Mouse (Mus musculus) heart, postnatal 10 days (tissue): ENCODE measurements around the gene Polr3h. TPM values are rescaled to one million over a fixed set of nuclear protein-coding genes. Genes with fewer than 3 reads are reported as not detected.

Experiments
- DNase-seq, 2 experiments: peaks; one replicate each; pipeline ENCODE4 v3.0.0; 2021
- intact Hi-C: fragments of 180-260 bp; cut with DNase I; formaldehyde crosslinking; loops from one replicate; pipeline ENCODE4 v1.15.1; 2025
- total RNA-seq, 2 experiments: library from RNA; stranded (reverse); gene quantifications; 2 replicates each; pipeline ENCODE4 v1.2.3; 2021

The Polr3h gene
- total RNA-seq, 2 experiments from 2014 or later, result 9.7 to 10.0 TPM

DNA sequence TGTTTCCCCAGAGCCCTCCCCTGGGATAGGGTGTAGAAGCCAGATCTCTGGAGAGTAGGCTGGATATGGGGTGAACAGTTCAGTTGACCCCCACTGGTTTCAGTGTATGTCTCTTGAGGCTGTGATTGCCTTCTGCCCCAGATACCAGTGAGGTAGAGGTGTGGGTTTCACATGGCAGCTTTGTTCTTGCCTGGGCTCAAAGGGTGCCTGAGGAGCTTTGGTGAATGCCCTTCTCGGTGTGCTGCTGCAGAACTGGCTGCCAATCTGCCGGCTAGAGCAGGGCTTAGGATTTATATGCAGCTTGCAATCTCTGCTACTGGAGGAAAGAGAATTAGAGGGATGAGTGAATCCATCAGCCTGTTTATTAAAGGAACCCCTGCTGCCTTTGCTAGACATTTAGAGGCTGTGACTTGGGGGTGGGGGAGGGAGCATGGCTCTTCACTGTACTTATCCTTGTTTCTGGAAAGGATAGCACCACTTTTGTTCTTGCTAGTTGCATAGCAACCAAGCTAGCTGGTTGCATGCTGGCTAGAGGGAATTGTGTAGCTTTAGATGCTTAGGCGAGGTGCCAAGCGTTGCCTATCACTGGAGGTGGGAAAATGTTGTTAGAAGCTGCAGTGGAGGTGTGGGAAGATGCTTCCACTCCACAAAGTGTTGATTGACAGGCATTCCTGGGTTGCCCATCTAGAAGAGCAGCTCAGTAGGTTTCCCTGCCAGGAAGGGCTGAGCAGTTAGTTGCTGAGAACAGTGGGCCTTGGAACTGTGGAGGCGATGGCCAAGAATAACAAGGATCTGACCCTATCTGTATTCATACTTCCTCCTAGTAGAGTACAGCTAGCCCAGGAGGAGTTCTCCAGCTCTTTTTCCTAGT is 46.3 kb downstream of the Polr3h start:
- peak; percentile 41 to 43 for DNase-seq
- intact Hi-C loops, result no loop called here

DNA sequence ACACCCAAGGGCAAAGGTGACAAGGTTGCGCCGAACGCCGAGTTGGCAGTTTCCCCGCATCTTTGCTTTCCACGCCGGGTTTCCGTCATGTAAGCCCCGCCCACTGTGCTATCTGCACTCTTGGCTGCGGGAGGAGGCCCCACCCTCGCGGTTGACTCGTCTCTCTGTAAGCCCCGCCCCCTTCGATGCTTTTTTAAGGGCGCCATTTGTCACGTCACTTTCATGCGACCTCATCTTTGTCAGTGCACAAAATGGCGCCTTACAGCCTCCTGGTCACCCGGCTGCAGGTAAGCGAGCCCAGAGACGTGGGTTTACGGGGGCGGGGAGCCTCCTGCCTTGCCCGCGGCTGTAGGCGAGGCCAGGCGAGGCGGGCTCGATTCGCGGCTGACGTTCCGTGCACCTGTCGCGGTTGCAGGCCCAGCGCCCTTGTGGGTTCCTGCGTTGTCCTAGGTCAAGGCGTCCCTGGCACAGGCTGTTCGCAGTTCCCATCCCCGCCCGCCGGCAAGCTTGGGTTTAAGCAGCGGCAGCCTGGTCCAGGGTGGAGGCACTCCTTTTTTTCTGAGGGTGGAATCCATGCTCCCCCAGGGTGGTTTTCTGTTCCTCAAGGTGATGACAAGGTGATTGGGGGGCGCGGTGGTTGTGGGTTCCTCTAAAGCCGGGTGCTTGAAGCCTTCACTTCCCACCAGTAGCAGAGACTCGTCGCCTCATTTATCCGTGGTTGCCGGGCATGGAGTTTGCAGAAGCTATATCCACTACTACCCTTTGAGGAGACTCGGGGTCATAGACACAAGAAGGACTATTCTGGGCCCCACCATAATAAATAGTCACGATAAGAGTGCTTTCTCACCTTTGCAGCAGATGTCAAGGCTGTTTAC is 53.5 kb downstream of the Polr3h start, which contains the start of gene Aco2:
Aco2 (plus strand) TSS at position 48 of the 875 bp plus-strand sequence.
- intact Hi-C loops, result loop anchor here (5.0 kb wide), 1 partner anchor 40 kb away; no protein-coding TSS in a partner anchor

DNA sequence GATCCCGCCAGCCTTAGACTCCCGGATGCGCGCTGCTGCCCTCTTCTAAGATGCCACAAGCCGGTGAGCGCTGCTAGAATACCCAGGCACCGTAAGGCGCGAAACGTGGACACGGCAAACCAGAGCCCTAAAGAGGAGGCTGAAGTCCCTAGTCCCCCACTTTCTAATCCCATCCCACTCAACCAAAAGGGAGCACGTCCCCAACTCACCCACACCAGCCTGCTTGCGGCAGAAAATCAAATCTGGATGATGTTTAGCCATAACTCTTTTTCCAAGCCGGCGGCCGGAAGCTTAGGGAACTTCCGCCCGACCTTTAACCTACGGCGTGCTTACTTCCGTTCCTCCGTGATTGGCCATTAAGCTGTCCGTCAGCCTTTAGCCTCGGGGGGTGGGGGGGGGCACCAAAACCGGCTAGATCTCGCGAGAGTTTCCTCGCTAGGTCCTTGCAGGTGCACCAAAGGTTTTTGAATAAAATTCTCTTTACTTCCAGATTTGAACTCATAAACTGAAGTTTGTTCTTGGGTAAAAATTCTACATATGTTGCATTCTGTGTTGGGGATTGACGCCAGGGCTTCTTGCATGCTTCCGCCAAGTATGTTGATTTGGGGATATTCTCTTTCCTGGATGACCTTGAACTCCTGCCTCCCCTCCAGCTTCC is 54.3 kb downstream of the Polr3h start, which contains the start of gene Phf5a:
Phf5a (minus strand) TSS at position 308 of the 658 bp plus-strand sequence.
- DNase-seq, result peak; percentile 90 to 93
- intact Hi-C loops, result loop anchor here (1.0 to 5.0 kb wide), 2 partner anchors 10 to 39 kb away; no protein-coding TSS in a partner anchor

More for the DNA sequence above, 53.5 kb downstream of the Polr3h start, which contains the start of gene Aco2:
- DNase-seq, result peak; percentile 100

DNA sequence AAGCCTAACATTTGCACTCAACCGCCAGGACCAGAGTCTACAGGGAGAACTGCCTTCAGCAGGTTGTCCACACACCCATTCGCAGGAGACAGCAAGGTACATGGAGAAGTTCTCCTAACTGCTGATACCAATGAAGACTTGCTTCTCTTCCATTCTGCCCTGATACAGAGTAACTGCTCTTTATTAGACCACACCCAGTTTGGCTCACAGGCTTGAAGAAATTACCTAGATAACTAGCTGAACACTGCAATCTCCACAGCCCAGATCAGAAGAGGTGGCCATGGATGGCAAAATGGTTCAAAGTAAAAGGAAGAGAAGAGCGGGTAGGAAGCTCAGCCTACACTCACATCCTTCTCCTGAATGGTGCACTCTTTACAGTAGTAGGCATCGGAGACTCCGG is 56.1 kb downstream of the Polr3h start:
- no peak for DNase-seq
- intact Hi-C loops, result loop anchor here (5.0 kb wide), 1 partner anchor 38 kb away; no protein-coding TSS in a partner anchor

DNA sequence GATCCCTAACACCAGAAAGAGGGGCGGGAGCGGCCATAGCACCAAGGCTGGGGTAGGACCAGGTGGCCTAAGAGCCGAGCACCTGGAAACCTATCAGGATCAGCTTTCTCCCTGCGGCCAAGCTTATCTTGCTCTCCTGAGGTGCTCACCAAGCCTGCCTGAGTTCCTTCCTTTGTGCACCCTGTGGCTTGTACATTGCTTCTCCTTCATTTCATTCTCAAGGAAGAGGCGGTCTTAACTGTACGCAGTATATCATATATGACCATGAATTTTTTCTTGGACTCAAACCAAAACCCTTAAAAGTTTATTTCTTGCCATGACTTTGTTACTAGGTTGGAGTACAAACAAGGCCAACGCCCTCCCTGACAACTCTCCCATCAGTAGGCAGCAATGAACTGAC is 61.8 kb downstream of the Polr3h start:
- intact Hi-C loops, result no loop called here
- no peak for DNase-seq

DNA sequence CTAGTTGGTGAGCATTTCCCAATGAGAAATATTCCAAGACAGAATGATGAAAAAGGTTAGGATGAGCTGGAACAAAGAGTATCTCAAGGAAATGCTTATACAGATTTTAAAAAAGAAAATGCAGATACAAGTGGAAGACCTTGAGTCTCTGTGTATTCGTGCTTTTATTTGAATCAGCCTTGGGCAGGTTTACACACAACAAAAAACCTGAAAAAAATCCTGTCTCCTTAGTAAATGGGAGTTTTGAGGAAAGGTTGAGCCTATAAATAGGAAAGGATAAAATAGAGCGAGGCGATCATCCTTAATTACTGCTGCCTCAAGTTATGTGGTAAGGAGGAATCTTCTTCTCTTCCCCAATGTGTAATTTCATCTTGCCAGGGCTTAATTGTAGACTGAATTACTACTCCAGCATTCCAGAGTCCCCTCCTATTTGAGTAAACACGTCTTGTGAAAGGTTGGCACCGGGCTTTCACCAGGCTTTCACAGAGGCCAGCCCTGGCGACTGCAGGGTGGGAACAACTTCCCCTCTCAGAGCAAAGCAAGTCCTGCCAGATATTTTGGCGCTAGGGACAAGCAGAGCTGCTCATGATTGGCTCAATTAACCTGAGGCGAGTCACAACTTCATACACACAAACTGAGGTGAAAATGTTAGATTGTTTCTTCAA is 65.4 kb downstream of the Polr3h start:
- intact Hi-C loops, result loop anchor here (1.0 kb wide), 1 partner anchor 11 kb away; the partner anchor contains the start of gene Phf5a
- DNase-seq, result peak; percentile 47 to 56

DNA sequence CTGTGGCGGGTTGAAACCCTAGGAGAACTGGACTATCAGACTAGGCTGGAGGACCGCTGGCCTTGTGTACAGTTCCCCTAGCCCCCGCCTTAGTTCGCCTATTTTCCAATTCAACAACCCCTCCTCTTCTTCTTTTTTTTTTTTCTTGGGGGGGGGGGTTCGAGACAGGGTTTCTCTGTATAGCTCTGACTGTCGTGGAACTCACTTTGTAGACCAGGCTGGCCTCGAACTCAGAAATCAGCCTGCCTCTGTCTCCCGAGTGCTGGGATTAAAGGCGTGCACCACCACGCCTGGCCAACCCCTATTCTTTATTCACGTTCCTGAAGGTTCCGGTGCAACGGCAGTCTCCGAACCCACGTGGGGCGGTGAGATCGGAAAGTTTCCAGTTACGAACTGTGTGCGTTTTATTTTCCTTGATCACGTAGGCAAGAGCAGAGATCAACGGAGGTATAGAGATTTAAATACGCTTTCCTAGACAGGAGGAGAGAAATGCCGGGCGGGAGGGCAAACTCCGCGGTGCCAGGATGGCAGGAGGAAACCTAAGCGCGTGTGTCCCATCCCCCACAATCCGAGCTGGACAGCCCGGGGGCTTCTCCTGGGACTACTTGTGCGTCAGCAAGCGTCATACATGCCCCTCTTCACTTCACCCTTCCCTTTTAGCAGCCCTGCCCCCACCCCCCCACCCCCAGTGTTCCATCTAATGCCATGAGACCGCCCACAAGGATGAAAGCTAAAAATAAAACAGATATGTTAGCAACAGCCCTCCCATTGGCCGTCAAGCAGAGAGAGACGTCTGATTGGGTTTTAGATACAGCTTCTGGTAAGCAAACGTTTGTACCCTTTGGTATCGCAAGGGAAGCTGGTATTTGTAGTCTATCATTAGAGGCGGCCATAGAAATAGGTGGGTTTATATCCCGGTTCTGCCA is 66.4 kb downstream of the Polr3h start:
- DNase-seq, result peak; percentile 94
- intact Hi-C loops, result no loop called here

DNA sequence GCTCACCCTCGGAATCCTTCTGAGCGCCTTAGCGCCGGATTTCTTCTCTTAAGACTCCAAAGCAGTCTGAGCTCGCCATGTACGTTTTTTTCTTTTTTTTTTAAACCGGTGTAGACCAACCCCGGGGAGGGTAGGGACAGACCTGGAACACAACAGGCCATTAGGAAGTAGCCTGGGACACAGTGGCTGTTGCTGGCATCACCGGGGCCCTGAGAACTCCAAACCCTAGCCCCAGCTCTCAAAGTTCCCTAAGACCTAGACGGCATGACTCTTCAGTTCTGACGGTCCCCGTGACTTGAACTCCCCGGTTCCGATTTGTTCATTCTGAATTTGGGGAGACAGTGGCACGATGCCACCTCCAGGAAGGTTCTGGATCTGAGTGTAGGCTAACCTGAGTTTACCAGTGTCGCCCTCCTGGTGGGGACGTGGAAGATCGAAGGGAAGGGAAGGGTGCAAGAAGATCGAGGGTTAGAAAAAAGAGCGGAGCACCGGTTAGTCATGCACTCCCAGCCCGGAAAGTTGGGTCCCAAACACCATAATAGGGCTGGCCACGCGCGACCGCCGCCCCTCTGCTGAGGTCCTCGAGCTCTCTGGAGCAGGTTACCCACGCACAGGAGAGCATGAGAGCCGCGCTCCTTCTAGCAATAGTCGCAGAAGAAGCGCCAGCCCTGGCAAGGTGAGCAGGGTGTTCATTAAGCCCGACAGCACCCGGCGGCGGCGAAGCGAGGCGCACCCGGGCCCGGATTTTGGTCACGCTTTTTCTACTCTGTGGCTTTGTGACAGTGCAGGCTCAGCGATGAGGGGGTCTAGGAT is 67.3 kb downstream of the Polr3h start, which contains the start of gene Tob2:
Tob2 (minus strand) TSS at position 280 of the 813 bp plus-strand sequence.
- intact Hi-C loops, result no loop called here
- DNase-seq, result peak; percentile 78 to 79

DNA sequence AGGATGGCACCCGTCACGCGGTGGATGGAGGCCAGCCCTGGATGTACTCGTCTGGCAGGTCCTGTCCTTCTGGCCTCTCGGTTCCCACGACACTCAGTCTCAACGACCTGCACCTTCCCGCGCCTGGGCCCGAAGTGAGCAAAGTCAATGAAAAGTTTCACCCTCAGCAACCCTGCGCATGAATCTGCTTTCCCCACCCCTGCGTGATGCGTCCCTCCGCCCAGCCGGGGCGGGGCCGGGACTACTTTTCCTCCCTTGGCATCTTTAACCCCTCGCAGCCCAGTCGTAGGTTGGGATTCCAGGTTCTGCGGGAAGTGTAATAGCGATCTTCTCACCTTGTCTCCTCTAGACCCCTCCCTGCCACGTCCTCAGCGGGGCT is 67.9 kb downstream of the Polr3h start:
- intact Hi-C loops, result no loop called here
- peak; percentile 96 to 97 for DNase-seq

DNA sequence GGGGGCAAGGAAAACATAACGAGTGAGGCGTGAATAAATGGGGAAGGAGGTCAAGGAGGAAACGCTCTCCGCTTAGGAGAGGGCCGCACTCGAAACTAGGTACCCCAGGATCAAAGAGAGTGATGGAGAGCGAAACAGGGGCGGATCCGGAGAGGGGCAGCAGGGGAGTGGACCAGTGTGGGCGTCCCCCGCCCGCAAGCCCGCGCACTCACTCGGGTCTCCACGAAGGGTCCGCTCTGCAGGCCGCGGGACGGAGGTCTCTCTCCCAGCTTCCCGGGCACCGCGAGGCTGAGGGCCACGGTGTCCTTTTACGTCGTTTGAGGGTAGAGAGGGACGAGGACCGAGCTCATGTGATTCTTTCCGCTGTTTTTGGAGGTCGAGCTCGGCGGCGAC is 68.3 kb downstream of the Polr3h start:
- intact Hi-C loops, result loop anchor here (1.0 kb wide), 1 partner anchor 18 kb away; no protein-coding TSS in a partner anchor
- DNase-seq, result no peak

DNA sequence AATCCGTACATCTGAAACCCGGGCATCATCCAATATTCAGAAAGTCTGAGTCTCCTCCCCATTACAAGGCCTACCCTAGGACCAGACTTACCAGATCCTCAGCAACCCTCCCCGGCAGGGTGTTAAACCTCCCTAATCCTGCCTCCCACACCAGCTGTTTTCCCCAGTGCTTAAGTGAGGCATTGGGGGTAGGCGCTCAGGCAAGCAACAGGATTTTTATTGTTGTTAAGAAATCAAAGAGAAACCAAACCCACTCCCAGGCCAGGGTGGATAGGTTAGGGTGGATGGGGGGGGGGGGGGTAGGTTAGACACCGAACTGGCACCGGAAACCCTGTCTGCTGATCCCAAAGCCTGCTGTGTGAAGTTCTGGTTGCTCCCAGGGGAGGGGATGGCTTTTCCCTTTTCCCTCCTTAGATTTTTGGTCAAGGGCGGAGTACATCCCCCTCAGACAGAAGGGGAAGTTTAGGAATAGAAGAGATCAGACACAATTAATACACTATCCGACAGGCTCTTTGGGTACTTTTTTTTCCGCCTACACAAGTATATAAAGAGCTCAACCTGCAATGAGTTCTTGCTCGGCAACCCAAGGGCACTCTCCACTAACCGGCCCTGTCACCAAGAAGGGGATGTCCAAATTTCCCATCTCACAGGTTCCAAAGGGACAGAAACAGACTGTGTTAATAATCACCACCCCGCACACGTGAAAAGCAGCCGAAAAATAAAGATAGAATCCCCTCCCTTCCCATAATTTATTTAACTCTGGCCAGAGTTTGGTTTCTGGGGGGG is 68.9 kb downstream of the Polr3h start:
- intact Hi-C loops, result loop anchor here (1.0 kb wide), 1 partner anchor 18 kb away; no protein-coding TSS in a partner anchor
- DNase-seq, result peak; percentile 46 to 56

DNA sequence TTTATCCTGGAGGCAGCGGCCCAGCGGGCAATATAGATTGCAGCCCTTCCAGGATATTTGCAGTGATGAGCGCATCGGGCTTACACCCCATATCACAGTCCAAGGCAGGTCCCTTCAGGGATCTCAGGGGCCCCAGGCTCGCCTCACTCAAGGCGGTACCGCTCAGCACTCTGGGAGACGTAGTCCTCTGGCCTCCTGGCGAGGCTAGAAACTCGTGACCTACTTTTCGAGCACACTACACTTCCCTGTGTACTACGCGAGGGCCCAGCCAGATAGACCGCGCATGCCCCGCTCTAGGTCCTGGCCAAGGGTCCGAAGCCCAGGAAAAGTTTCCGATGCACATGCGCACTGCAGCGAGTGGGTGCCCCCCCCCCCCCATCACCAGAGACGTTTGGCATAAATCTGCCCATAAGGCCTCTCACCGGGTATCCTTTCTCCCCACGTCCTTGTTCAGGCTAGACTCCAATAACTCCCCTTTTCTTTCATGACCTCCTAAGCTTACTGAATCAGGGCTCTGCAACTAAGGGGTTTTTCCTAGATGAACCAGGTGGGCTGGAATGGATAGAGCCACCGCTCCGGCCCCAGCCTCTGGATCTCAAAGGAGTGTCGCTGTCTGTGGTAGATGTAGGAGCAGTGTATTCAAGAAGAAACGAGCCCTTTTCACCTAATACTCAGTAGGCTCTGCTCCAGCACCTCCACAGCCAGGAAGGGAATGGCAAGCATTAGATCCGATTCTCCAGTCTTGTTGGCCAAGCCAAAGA is 69.8 kb downstream of the Polr3h start:
- DNase-seq, result peak; percentile 90 to 92
- intact Hi-C loops, result no loop called here

DNA sequence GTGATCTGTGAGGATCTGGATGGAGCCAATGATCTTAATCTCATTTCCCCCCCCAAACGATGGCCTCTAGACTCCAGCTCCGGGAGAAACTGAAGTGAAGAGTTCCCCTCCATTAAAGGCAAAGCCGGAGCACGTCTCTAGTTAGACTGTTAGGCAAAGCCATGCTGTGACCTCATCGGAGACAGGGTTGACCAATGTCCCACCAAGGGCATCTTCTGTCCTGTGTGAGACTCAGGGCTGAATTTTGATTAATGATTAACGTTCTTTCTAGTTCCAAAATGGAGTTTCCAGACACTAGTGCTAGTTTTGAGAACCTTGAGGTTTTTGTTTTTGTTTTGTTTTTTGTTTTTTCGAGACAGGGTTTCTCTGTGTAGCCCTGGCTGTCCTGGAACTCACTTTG is 73.0 kb downstream of the Polr3h start:
- DNase-seq, result no peak
- intact Hi-C loops, result no loop called here

DNA sequence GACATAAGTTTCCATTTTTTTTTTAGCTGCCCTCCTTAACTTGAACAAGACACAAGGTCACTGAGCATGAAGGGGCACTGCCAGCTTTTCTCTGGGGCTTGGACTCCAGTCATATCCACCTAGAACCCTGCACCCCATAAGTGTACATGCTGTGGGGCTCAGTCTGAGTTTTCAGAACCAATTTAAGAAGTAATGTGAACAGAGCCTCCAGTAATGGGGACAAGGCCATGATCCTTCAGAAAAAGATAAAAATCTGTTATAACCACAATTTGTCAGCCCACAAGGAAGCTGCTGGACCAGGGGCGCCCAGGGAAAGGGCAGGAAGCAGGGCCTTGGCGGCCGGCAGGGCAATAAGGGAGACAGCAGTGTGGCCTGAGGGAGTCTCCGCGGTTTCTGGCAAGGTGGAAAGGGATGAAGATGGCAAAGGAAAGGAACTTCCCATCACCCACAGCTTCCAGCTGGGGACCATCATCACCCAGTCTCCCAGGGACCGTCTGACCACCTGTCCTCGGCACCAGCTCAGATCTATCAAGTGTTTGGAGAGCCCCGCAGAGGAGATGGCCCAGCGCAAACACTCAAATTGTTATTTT is 73.5 kb downstream of the Polr3h start:
- DNase-seq, result no peak
- intact Hi-C loops, result no loop called here

DNA sequence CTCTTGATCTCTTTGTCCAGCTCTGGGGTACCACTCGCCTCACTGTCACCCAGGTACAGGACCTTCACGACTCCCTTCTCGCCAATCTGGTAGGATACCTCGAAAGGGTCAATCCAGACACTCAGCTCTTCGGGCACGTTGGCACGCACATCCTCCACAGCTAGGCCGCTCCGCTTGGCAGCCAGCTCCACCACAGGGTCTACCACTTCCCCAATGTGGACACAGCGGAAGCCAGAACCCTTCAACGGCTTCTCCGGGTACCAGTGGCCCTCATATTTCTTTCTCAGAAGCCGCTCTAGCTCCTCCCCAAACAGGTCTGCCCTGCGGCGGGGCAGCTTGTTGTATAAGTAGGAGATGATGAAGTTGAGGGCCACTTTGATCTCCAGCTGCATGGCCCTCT is 74.7 kb downstream of the Polr3h start:
- intact Hi-C loops, result no loop called here
- DNase-seq, result no peak

DNA sequence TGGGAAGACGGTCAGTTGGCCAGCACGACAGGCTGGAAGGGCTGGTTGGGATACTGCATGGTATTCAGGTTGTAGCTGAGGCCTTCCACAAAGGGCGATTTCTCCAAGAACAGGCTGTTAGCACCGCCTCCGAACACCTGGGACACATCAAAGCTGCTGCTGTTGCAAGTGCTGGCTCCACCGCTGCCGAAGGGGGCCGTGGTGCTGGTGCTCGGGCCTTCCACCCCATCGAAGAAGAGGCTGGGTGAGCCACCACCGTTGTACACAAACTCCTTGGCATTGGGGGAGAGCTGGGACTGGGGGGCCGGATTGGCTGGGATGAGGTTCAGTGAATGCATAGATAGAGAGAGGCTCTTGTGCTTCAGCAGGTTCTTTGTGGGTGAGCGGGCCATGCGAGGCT is 75.3 kb downstream of the Polr3h start:
- intact Hi-C loops, result no loop called here

More for the DNA sequence above, 75.3 kb downstream of the Polr3h start:
- no peak for DNase-seq
